Mouse (Mus musculus) central nervous system, embryonic 11.5 days (tissue): ENCODE results near the gene Brca1. TPM values are rescaled to one million over a fixed set of nuclear protein-coding genes. Genes with fewer than 3 reads are reported as not detected.

Experiments
- polyA plus RNA-seq: library from polyadenylated mRNA; depleted of rRNA; stranded (reverse); fragments of >200 nt; gene quantifications from 2 replicates; pipeline ENCODE4 v1.2.3, GENCODE M21; 2012; rRNA removed

Brca1 gene
- 17.4 and 18.9 TPM in 2 replicates for polyA plus RNA-seq

GRCm38 (mm10) chr11:101551751-101552475 is at the start of gene Brca1, which contains the start of gene Nbr1:
Gene Brca1 (minus strand): TSS chr11:101551955.
Gene Nbr1 (plus strand): TSS chr11:101552149.

DNA sequence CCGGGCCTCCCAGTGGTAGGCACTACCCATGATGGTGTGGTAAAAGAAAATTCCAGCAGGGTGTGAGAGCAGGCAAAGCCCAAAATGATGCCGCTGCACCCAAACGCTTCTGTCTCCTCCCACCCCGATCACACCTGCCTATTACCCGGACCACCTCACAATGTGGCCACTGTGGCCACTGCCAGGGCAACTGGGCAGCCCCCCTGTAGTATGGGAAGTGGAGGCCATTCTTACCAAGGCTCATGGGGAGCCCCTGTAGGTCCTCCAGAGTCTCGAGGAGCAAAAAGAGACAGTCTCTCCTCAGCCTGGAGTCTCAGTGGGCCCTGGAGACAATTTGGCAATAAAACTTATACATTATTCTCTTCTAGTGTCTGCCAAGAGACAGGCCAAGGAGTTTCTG is 47.4 kb upstream of the Brca1 start, which contains the start of gene Gm11634:
Gene Gm11634, minus strand, starts transcription at position 101 of the 400 bp plus-strand sequence.

GRCm38 (mm10) chr11:101582054-101583035 is 30.6 kb upstream of the Brca1 start, which contains the start of gene Tmem106a:
Gene Tmem106a (plus strand): TSS chr11:101582242.

DNA sequence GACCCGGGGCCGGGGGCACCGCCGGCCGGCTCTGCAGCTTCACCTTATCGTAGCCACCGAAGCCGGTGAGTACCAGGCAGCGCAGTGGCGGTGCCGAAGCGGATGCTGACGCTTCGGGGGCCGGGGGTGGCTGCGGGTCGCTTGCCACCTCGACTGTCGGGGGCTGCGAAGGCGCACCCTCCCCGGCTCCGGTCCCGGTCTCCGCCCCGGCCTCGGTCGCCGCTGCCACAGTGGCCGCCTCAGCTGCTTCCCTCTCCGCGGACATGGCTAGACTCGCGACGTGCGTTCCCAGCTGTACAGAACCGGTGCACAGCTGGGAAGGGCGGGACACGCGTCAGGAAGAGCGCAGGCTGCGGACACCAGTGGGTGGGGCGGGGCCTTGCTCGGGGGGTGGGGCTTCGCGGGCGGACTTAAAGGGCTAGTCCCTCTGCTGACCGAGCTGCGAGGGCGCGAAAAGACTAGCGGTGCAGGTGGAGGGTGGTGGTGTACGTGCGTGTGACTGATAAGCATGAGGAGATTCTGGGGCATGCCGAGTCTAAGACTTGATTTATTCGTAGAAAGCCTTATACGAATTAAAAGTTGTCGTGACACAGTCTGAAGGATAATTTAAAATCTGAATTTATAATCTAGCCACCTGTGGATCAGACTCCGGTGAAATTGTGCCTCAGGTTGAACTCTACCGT is 85.7 kb downstream of the Brca1 start, which contains the start of gene Vat1:
Gene Vat1, minus strand, starts transcription at position 362 of the 683 bp plus-strand sequence.

GRCm38 (mm10) chr11:101464211-101465100 is 87.3 kb downstream of the Brca1 start, which contains the start of gene Rnd2:
Gene Rnd2 (plus strand): TSS chr11:101464999.

DNA sequence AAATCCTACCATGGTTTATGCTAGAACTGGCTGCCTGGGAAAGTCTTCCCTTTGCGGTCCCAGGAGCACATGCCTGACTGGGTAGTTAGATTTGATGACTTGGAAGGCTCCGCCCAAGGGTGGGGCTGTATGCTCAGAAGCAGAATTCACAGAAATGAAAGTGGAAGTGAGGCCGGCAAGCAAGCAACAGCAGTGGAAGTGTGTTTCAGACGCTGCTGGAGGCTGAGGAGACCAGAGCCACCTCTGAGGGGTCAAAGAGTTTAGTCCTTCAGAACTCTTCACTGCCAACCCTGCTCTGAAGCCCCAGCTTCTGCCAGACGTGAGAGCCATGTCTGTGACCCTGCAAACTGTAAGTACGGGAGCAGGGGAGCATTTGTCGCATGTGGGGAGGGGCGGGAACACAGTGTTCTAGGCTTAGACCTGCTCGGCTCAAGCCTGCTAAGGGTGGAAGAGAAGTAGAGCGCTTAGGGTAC is 103.4 kb downstream of the Brca1 start, which contains the start of gene Ifi35:
Gene Ifi35, plus strand, starts transcription at position 134 of the 473 bp plus-strand sequence.

GRCm38 (mm10) chr11:101442127-101442693 is 109.5 kb downstream of the Brca1 start, which contains the start of gene Rpl27:
Gene Rpl27 (plus strand): TSS chr11:101442298.

Other genes starting within 250 kb of the Brca1 start
- gene Becn1, start 249.7 kb downstream of the Brca1 start, polyA plus RNA-seq: 115 and 433 TPM in 2 replicates
- gene Psme3, start 235.7 kb downstream of the Brca1 start, polyA plus RNA-seq: 101 and 138 TPM in 2 replicates
- gene Aoc2, start 226.9 kb downstream of the Brca1 start, polyA plus RNA-seq: 8.2 and 8.5 TPM in 2 replicates
- 0.22 and 0.24 TPM in 2 replicates for gene Aoc3, start 221.3 kb downstream of the Brca1 start, polyA plus RNA-seq
- gene G6pc, start 184.4 kb downstream of the Brca1 start, polyA plus RNA-seq: not detected in 2 replicates
- gene Aarsd1, start 134.3 kb downstream of the Brca1 start, polyA plus RNA-seq: 59.2 and 85.3 TPM in 2 replicates
- 3.7 and 5.7 TPM in 2 replicates for gene Gm27029, start 127.2 kb downstream of the Brca1 start, polyA plus RNA-seq
- gene Rundc1, start 126.9 kb downstream of the Brca1 start, polyA plus RNA-seq: 18.1 and 22.8 TPM in 2 replicates
- gene Ptges3l, start 126.6 kb downstream of the Brca1 start, polyA plus RNA-seq: 6.3 and 9.9 TPM in 2 replicates
- gene Rpl27, start 109.7 kb downstream of the Brca1 start, polyA plus RNA-seq: 657 and 1,364 TPM in 2 replicates
- gene Ifi35, start 103.5 kb downstream of the Brca1 start, polyA plus RNA-seq: 4.4 and 4.6 TPM in 2 replicates
- 95.7 and 130 TPM in 2 replicates for gene Rnd2, start 87.0 kb downstream of the Brca1 start, polyA plus RNA-seq
- gene Vat1, start 85.7 kb downstream of the Brca1 start, polyA plus RNA-seq: 63.1 and 63.6 TPM in 2 replicates
- gene Nbr1, start 194 bp upstream of the Brca1 start, polyA plus RNA-seq: 82.2 and 99.2 TPM in 2 replicates
- 2.8 and 3.0 TPM in 2 replicates for gene Tmem106a, start 30.3 kb upstream of the Brca1 start, polyA plus RNA-seq
- gene Gm11634, start 47.3 kb upstream of the Brca1 start, polyA plus RNA-seq: not detected in 2 replicates
- 27.1 and 46.1 TPM in 2 replicates for gene Rdm1, start 75.2 kb upstream of the Brca1 start, polyA plus RNA-seq
- 12.3 and 12.8 TPM in 2 replicates for gene Arl4d, start 113.6 kb upstream of the Brca1 start, polyA plus RNA-seq
- gene Dhx8, start 181.0 kb upstream of the Brca1 start, polyA plus RNA-seq: 31.4 and 35.7 TPM in 2 replicates
- 11.2 and 21.1 TPM in 2 replicates for gene Etv4, start 233.4 kb upstream of the Brca1 start, polyA plus RNA-seq